In genomic region chr13:40854451-40855058, GRCm38 (mm10) we compare ENCODE assay signal across 8 mouse cellular contexts. TPM values are rescaled to one million over a fixed set of nuclear protein-coding genes. Genes with fewer than 3 reads are reported as not detected.
DNase-seq lines count a peak whose midpoint lies in the region; ATAC-seq lines count a peak whose summit lies in the region.

No protein-coding gene starts in this region.

- ATAC-seq in embryonic facial prominence, embryonic 11.5 days (replicated peaks; ENCODE audit: insufficient number of reproducible peaks, low FRiP score, low TSS enrichment, low read depth), result peak; percentile 67; the same call in 1 of the 2 replicates

- peak; percentile 12 to 19 for DNase-seq in left cerebral cortex, adult 9 months (ENCODE audit: low spot score in 2 of 2)
- DNase-seq in left cerebral cortex, postnatal 4 days, result no peak
- DNase-seq in embryonic facial prominence, embryonic 11.5 days (ENCODE audit: low spot score), result peak; percentile 82
- DNase-seq in heart, postnatal 10 days, result peak; percentile 76 to 79
- DNase-seq in kidney, postnatal 25 days, result peak; percentile 71 to 87
- DNase-seq in telencephalon, adult 2 months (ENCODE audit: low read depth, low spot score), result peak; percentile 42
- no peak for DNase-seq in MN1 (ENCODE audit: low spot score)

- H3K4me3 ChIP-seq in embryonic facial prominence, embryonic 11.5 days (ENCODE audit: low read depth, low read length), result peak overlapping the region; percentile 23
- H3K4me3 ChIP-seq in megakaryocyte, embryonic 14.5 days (replicated peaks), result peak overlapping the region; percentile 82

- no peaks in the 10 kb centered on the region for H3K4me1 ChIP-seq in embryonic facial prominence, embryonic 11.5 days (ENCODE audit: control insufficient read depth, insufficient read depth, low read length)
- H3K4me1 ChIP-seq in megakaryocyte, embryonic 14.5 days, result peaks cover 46% of the 10 kb centered on the region

- no peaks in the 10 kb centered on the region for H3K27me3 ChIP-seq in embryonic facial prominence, embryonic 11.5 days (ENCODE audit: control insufficient read depth, insufficient read depth, low read length)
- no peaks in the 10 kb centered on the region for H3K27me3 ChIP-seq in megakaryocyte, embryonic 14.5 days (replicated peaks)

- 0 out of 2 replicates have a peak overlapping the region, but pooled peaks have one; percentile 2 for H3K9ac ChIP-seq in embryonic facial prominence, embryonic 11.5 days (replicated peaks; ENCODE audit: low read length)

- WGBS in embryonic facial prominence, embryonic 11.5 days, result 3% methylated on average over 13 of the region's 13 CpGs

- no peaks in the 10 kb centered on the region for H3K9me3 ChIP-seq in embryonic facial prominence, embryonic 11.5 days (replicated peaks; ENCODE audit: control insufficient read depth, low read length)
- H3K9me3 ChIP-seq in megakaryocyte, embryonic 14.5 days, result no peaks in the 10 kb centered on the region

- no peak overlapping the region for H3K27ac ChIP-seq in embryonic facial prominence, embryonic 11.5 days (replicated peaks; ENCODE audit: low read depth, low read length)

- H3K4me2 ChIP-seq in embryonic facial prominence, embryonic 11.5 days (ENCODE audit: low read depth, low read length), result peak overlapping the region; percentile 41

- H3K36me3 ChIP-seq in embryonic facial prominence, embryonic 11.5 days (replicated peaks; ENCODE audit: control insufficient read depth, insufficient read depth, low read depth, low read length), result no peaks in the 10 kb centered on the region
- peaks cover 4% of the 10 kb centered on the region for H3K36me3 ChIP-seq in megakaryocyte, embryonic 14.5 days (replicated peaks; ENCODE audit: low read length)

- intact Hi-C loops in left cerebral cortex, postnatal 4 days (cut with DNase I), result no loop called here
- intact Hi-C loops in heart, postnatal 10 days (cut with DNase I), result loop anchor here (2.0 kb wide), 1 partner anchor 40 kb away; no protein-coding TSS in a partner anchor

RNA-seq across cellular contexts. Expression of gene Gcnt2, which starts 5.0 kb away (rescaled TPM):
- total RNA-seq in left cerebral cortex, postnatal 4 days (2021), result 10 to 100 TPM; 10.7 to 11.7 TPM
- polyA plus RNA-seq in embryonic facial prominence, embryonic 11.5 days (2014; fragmentation: Nextera tagmentation; extraction: Ambion mirVana), result 3.3 and 3.6 TPM in 2 replicates
- 10 to 100 TPM in 1 of 2 experiments, 1 to 10 TPM in 1; 9.3 to 12.8 TPM for total RNA-seq in heart, postnatal 10 days (2021)
- polyA plus RNA-seq in megakaryocyte, embryonic 14.5 days (2012; ENCODE audit: insufficient read depth, low replicate concordance), result 0.41 and 0.82 TPM in 2 replicates

Comparison
In these comparisons a context has a peak if more than half of its experiments do, and no peak if none do; other contexts are left out.
1. DNase-seq: peak in left cerebral cortex, adult 9 months (2 of 2), embryonic facial prominence, embryonic 11.5 days (single experiment), heart, postnatal 10 days (2 of 2), kidney, postnatal 25 days (2 of 2) and telencephalon, adult 2 months (single experiment); none in left cerebral cortex, postnatal 4 days (single experiment) and MN1 (single experiment).